Mouse (Mus musculus): ENCODE data around the gene Zfp971. TPM values are rescaled to one million over a fixed set of nuclear protein-coding genes. Genes with fewer than 3 reads are reported as not detected.
"Not testable (repeated sequence)": the region's sequence is repeated elsewhere in the genome, so short reads cannot be mapped to it uniquely, and the experiment has no call there.

Gene Zfp971
- 3.4 TPM for polyA plus RNA-seq (2012; fragmentation: generic; extraction: Trizol)

GRCm38 (mm10) chr2:178023011-178023611 is at the start of gene Zfp971:
Zfp971 (plus strand) TSS chr2:178023284.
- not testable (repeated sequence) for H3ac ChIP-seq (ENCODE audit: control insufficient read depth, insufficient read length); H3K27me3 ChIP-seq (ENCODE audit: control insufficient read depth, insufficient read depth, insufficient read length); H3K36me3 ChIP-seq (ENCODE audit: control insufficient read depth, insufficient read depth); H3K79me2 ChIP-seq (ENCODE audit: control insufficient read depth, insufficient read depth)
- peak within 1 kb of the TSS; percentile 63 for H3K4me2 ChIP-seq (ENCODE audit: low read depth)
- H3K4me3 ChIP-seq: peak within 1 kb of the TSS; percentile 48

GRCm38 (mm10) chr2:177974814-177975213 is 48.3 kb upstream of the Zfp971 start:
- H3K4me2 ChIP-seq (ENCODE audit: low read depth); H3K79me2 ChIP-seq (ENCODE audit: control insufficient read depth, insufficient read depth); H3ac ChIP-seq (ENCODE audit: control insufficient read depth, insufficient read length); H3K27me3 ChIP-seq (ENCODE audit: control insufficient read depth, insufficient read depth, insufficient read length); H3K4me3 ChIP-seq; H3K36me3 ChIP-seq (ENCODE audit: control insufficient read depth, insufficient read depth): not testable (repeated sequence)

- not testable (repeated sequence) for H3K36me3 ChIP-seq (ENCODE audit: control insufficient read depth, insufficient read depth); H3K79me2 ChIP-seq (ENCODE audit: control insufficient read depth, insufficient read depth); H3K27me3 ChIP-seq (ENCODE audit: control insufficient read depth, insufficient read depth, insufficient read length); H3K4me2 ChIP-seq (ENCODE audit: low read depth); H3K4me3 ChIP-seq; H3ac ChIP-seq (ENCODE audit: control insufficient read depth, insufficient read length)
Observed at GRCm38 (mm10) chr2:178019486-178019885, 3.6 kb upstream of the Zfp971 start.

- H3ac ChIP-seq (ENCODE audit: control insufficient read depth, insufficient read length); H3K79me2 ChIP-seq (ENCODE audit: control insufficient read depth, insufficient read depth); H3K4me2 ChIP-seq (ENCODE audit: low read depth); H3K36me3 ChIP-seq (ENCODE audit: control insufficient read depth, insufficient read depth); H3K4me3 ChIP-seq; H3K27me3 ChIP-seq (ENCODE audit: control insufficient read depth, insufficient read depth, insufficient read length): not testable (repeated sequence)
Observed at GRCm38 (mm10) chr2:178020773-178021172, 2.3 kb upstream of the Zfp971 start.

- not testable (repeated sequence) for H3K36me3 ChIP-seq (ENCODE audit: control insufficient read depth, insufficient read depth); H3K79me2 ChIP-seq (ENCODE audit: control insufficient read depth, insufficient read depth); H3K27me3 ChIP-seq (ENCODE audit: control insufficient read depth, insufficient read depth, insufficient read length); H3ac ChIP-seq (ENCODE audit: control insufficient read depth, insufficient read length)
- Histone ChIP-seq H3K4me2 (ENCODE audit: low read depth) (peak overlapping the region; percentile 63), H3K4me3 (peak overlapping the region; percentile 48)
Observed at GRCm38 (mm10) chr2:178023861-178024260, 777 bp downstream of the Zfp971 start.

- not testable (repeated sequence) for H3K4me3 ChIP-seq; H3K36me3 ChIP-seq (ENCODE audit: control insufficient read depth, insufficient read depth); H3ac ChIP-seq (ENCODE audit: control insufficient read depth, insufficient read length); H3K27me3 ChIP-seq (ENCODE audit: control insufficient read depth, insufficient read depth, insufficient read length); H3K79me2 ChIP-seq (ENCODE audit: control insufficient read depth, insufficient read depth); H3K4me2 ChIP-seq (ENCODE audit: low read depth)
Observed at GRCm38 (mm10) chr2:178027601-178028000, 4.5 kb downstream of the Zfp971 start.

GRCm38 (mm10) chr2:178058195-178058594 is 35.1 kb downstream of the Zfp971 start:
- no peak for TF ChIP-seq E2F4 (IDR thresholded peaks at IDR 0.05; ENCODE audit: insufficient read depth)
- no peak for TF ChIP-seq USF1 (IDR thresholded peaks at IDR 0.05; ENCODE audit: low read depth)
- no peak for TF ChIP-seq POLR2A (IDR thresholded peaks at IDR 0.05; ENCODE audit: insufficient read length, low read depth)
- no peak for TF ChIP-seq POLR2AphosphoS2 (IDR thresholded peaks at IDR 0.05; ENCODE audit: insufficient read length, low read depth)
- TF ChIP-seq TCF12 (IDR thresholded peaks at IDR 0.05; ENCODE audit: insufficient read depth, poor library complexity, severe bottlenecking): no peak
- no peak for TF ChIP-seq TCF3 (IDR thresholded peaks at IDR 0.05; ENCODE audit: insufficient read length, low read depth)
- peak; percentile 35; the same call in 1 of the 2 replicates for TF ChIP-seq CEBPB (IDR thresholded peaks at IDR 0.05; ENCODE audit: insufficient read depth, poor library complexity, severe bottlenecking)
- no peak for TF ChIP-seq MYOG (IDR thresholded peaks at IDR 0.05; ENCODE audit: control insufficient read depth in 1 of 3, insufficient read depth in 1 of 3, insufficient read length in 2 of 3, low read depth in 2 of 3)
- Histone ChIP-seq H3K36me3 (ENCODE audit: control insufficient read depth, insufficient read depth) (no peaks in the 10 kb centered on the region), H3K4me3 (no peak overlapping the region), H3K4me2 (ENCODE audit: low read depth) (no peak overlapping the region), H3K79me2 (ENCODE audit: control insufficient read depth, insufficient read depth) (no peaks in the 10 kb centered on the region), H3K27me3 (ENCODE audit: control insufficient read depth, insufficient read depth, insufficient read length) (no peaks in the 10 kb centered on the region), H3ac (ENCODE audit: control insufficient read depth, insufficient read length) (no peak overlapping the region)

- not testable (repeated sequence) for H3K79me2 ChIP-seq (ENCODE audit: control insufficient read depth, insufficient read depth); H3ac ChIP-seq (ENCODE audit: control insufficient read depth, insufficient read length); H3K27me3 ChIP-seq (ENCODE audit: control insufficient read depth, insufficient read depth, insufficient read length); H3K36me3 ChIP-seq (ENCODE audit: control insufficient read depth, insufficient read depth)
- Histone ChIP-seq H3K4me2 (ENCODE audit: low read depth) (peak within 1 kb of the TSS; percentile 38), H3K4me3 (peak within 1 kb of the TSS; percentile 14)
Observed at GRCm38 (mm10) chr2:178078166-178078717, 55.2 kb downstream of the Zfp971 start, which contains the start of gene Zfp931. Zfp931 (minus strand) TSS chr2:178078476.

Other genes starting within 250 kb of the Zfp971 start
- 27.1 TPM for gene Gm14325, start 182.9 kb upstream of the Zfp971 start, polyA plus RNA-seq (2012; fragmentation: generic; extraction: Trizol)
- gene Gm14327, start 126.2 kb upstream of the Zfp971 start, polyA plus RNA-seq (2012; fragmentation: generic; extraction: Trizol): 1.0 TPM
- gene Zfp972, start 97.7 kb upstream of the Zfp971 start, polyA plus RNA-seq (2012; fragmentation: generic; extraction: Trizol): 1.1 TPM
- gene Gm14326, start 66.0 kb upstream of the Zfp971 start, polyA plus RNA-seq (2012; fragmentation: generic; extraction: Trizol): 9.1 TPM
- 2.1 TPM for gene Zfp931, start 55.2 kb downstream of the Zfp971 start, polyA plus RNA-seq (2012; fragmentation: generic; extraction: Trizol)
- not detected for gene Phactr3, start 95.7 kb downstream of the Zfp971 start, polyA plus RNA-seq (2012; fragmentation: generic; extraction: Trizol)